In genomic region chr13:37912011-37912410, GRCm38 (mm10) we compare ENCODE assay signal across 17 mouse cellular contexts.
DNase-seq lines count a peak whose midpoint lies in the region; ATAC-seq and TF ChIP-seq lines count a peak whose summit lies in the region.
"Had no signal": no experiment of that assay in that cellular context is flagged by ENCODE, and none has a peak within 500 bp of the region (broad histone marks: within the 10 kb centered on the region; RNA-seq: fewer than 3 reads in every experiment).

No protein-coding gene starts in this region.

- TF ChIP-seq EP300 in liver, postnatal 0 days (IDR thresholded peaks at IDR 0.05; ENCODE audit: low read depth): no peak
- TF ChIP-seq EP300 in stomach, postnatal 0 days (optimal IDR thresholded peaks at IDR 0.05): no peak

- DNase-seq in liver, adult 2 months (ENCODE audit: extremely low read depth, low read depth, low spot score): peak; percentile 53
- no peak for DNase-seq in liver, embryonic 11.5 days (ENCODE audit: low spot score)
- DNase-seq in liver, postnatal 0 days: no peak
- peak; percentile 51 for DNase-seq in lung, postnatal 10 days
- DNase-seq in stomach, postnatal 0 days (ENCODE audit: low spot score): peak; percentile 62
- no peak for DNase-seq in spleen, adult 12 weeks (ENCODE audit: low spot score)
- DNase-seq in natural killer cell, adult 2 months (ENCODE audit: low spot score in 2 of 2): no peak
- DNase-seq: B cell, adult 2 months; cerebellum, adult 9-11 months; gastrocnemius, postnatal 25 days; thymus, postnatal 25 days had no signal

- H3K4me2 ChIP-seq in liver, embryonic 11.5 days: no peak overlapping the region
- H3K4me2 ChIP-seq in liver, postnatal 0 days (ENCODE audit: low read depth, low read length): no peak overlapping the region
- no peak overlapping the region for H3K4me2 ChIP-seq in stomach, postnatal 0 days (replicated peaks; ENCODE audit: low read depth)
- H3K4me2 ChIP-seq: forebrain, embryonic 12.5 days; hindbrain, embryonic 14.5 days; kidney, embryonic 15.5 days; limb, embryonic 12.5 days had no signal

- H3K27ac ChIP-seq in liver, adult 2 months (replicated peaks; ENCODE audit: insufficient read depth, low read depth, low read length): peak overlapping the region; percentile 47; the same call in 1 of the 2 replicates
- no peak overlapping the region for H3K27ac ChIP-seq in liver, embryonic 11.5 days (ENCODE audit: low read depth, low read length)
- peak overlapping the region; percentile 0; the same call in 1 of the 2 replicates for H3K27ac ChIP-seq in liver, postnatal 0 days (ENCODE audit: low read depth)
- H3K27ac ChIP-seq in stomach, postnatal 0 days (replicated peaks): no peak overlapping the region
- H3K27ac ChIP-seq: forebrain, embryonic 12.5 days; hindbrain, embryonic 14.5 days; kidney, embryonic 15.5 days; limb, embryonic 12.5 days had no signal

- peaks cover 9% of the 10 kb centered on the region; the same call in 1 of the 2 replicates for H3K79me2 ChIP-seq in liver, adult 2 months (ENCODE audit: control insufficient read depth, insufficient read depth, low read length)

- no peak overlapping the region for H3K9ac ChIP-seq in liver, adult 2 months (ENCODE audit: low read depth, low read length)
- no peak overlapping the region for H3K9ac ChIP-seq in liver, embryonic 11.5 days (ENCODE audit: low read depth, low read length)
- H3K9ac ChIP-seq in liver, postnatal 0 days (replicated peaks): no peak overlapping the region
- no peak overlapping the region for H3K9ac ChIP-seq in stomach, postnatal 0 days (ENCODE audit: low read length)
- H3K9ac ChIP-seq: forebrain, embryonic 12.5 days; hindbrain, embryonic 14.5 days; kidney, embryonic 15.5 days; limb, embryonic 12.5 days had no signal

- 54% methylated on average over 6 of the region's 6 CpGs for WGBS in liver, adult 2 months
- WGBS in liver, embryonic 11.5 days: 80% methylated on average over 6 of the region's 6 CpGs
- WGBS in liver, postnatal 0 days (ENCODE audit: insufficient replicate concordance): 67% methylated on average over 6 of the region's 6 CpGs
- 45% methylated on average over 6 of the region's 6 CpGs for WGBS in stomach, postnatal 0 days

- no peaks in the 10 kb centered on the region for H3K27me3 ChIP-seq in liver, adult 2 months (ENCODE audit: control insufficient read depth, insufficient read depth, low read length)
- no peaks in the 10 kb centered on the region for H3K27me3 ChIP-seq in liver, embryonic 11.5 days (replicated peaks; ENCODE audit: control insufficient read depth, insufficient read depth, low read length)
- no peaks in the 10 kb centered on the region for H3K27me3 ChIP-seq in liver, postnatal 0 days (ENCODE audit: insufficient read depth, low read length)
- H3K27me3 ChIP-seq in stomach, postnatal 0 days (ENCODE audit: control insufficient read depth, insufficient read depth, low read length): no peaks in the 10 kb centered on the region
- H3K27me3 ChIP-seq: forebrain, embryonic 12.5 days; kidney, embryonic 15.5 days; limb, embryonic 12.5 days had no signal

- H3K4me3 ChIP-seq in liver, adult 2 months (ENCODE audit: insufficient read depth, low read depth, low read length): no peak overlapping the region
- H3K4me3 ChIP-seq in liver, embryonic 11.5 days (ENCODE audit: low read depth, low read length): no peak overlapping the region
- no peak overlapping the region for H3K4me3 ChIP-seq in liver, postnatal 0 days (ENCODE audit: low read depth, low read length)
- H3K4me3 ChIP-seq in stomach, postnatal 0 days (ENCODE audit: low read depth, low read length): no peak overlapping the region
- H3K4me3 ChIP-seq: forebrain, embryonic 12.5 days; kidney, embryonic 15.5 days; limb, embryonic 12.5 days had no signal

- H3K36me3 ChIP-seq in liver, adult 2 months (ENCODE audit: control insufficient read depth, insufficient read depth, low read length): peaks cover 48% of the 10 kb centered on the region
- H3K36me3 ChIP-seq in liver, embryonic 11.5 days (ENCODE audit: control insufficient read depth, insufficient read depth, low read length): peaks cover 41% of the 10 kb centered on the region
- peaks cover 76% of the 10 kb centered on the region for H3K36me3 ChIP-seq in liver, postnatal 0 days (replicated peaks; ENCODE audit: insufficient read depth, low read length)
- peaks cover 20% of the 10 kb centered on the region for H3K36me3 ChIP-seq in stomach, postnatal 0 days (ENCODE audit: control insufficient read depth, insufficient read depth, low read length)
- H3K36me3 ChIP-seq: forebrain, embryonic 12.5 days had no signal

- H3K4me1 ChIP-seq in liver, adult 2 months (ENCODE audit: control insufficient read depth, insufficient read depth, low read length): peaks cover 18% of the 10 kb centered on the region
- peaks cover 13% of the 10 kb centered on the region for H3K4me1 ChIP-seq in liver, embryonic 11.5 days (replicated peaks; ENCODE audit: control insufficient read depth, insufficient read depth, low read length)
- peaks cover 10% of the 10 kb centered on the region; the same call in 1 of the 2 replicates for H3K4me1 ChIP-seq in liver, postnatal 0 days (ENCODE audit: insufficient read depth)
- peaks cover 2% of the 10 kb centered on the region; the same call in 1 of the 2 replicates for H3K4me1 ChIP-seq in stomach, postnatal 0 days (replicated peaks; ENCODE audit: control insufficient read depth, insufficient read depth)
- H3K4me1 ChIP-seq: forebrain, embryonic 12.5 days had no signal

- ATAC-seq in liver, embryonic 11.5 days (replicated peaks; ENCODE audit: low FRiP score): no peak
- ATAC-seq in liver, postnatal 0 days: no peak
- peak; percentile 34; the same call in 1 of the 2 replicates for ATAC-seq in stomach, postnatal 0 days (ENCODE audit: low FRiP score, low TSS enrichment)
- ATAC-seq in megakaryocyte-erythroid progenitor cell, adult 5-6 weeks (replicated peaks; ENCODE audit: low FRiP score, low TSS enrichment, poor library complexity, severe bottlenecking): no peak
- ATAC-seq: midbrain, embryonic 16.5 days had no signal

- no peak for TF ChIP-seq CTCF in liver, adult 2 months (IDR thresholded peaks at IDR 0.05; ENCODE audit: low read depth, low read length)
- TF ChIP-seq CTCF in liver, postnatal 0 days (IDR thresholded peaks at IDR 0.05; ENCODE audit: low read depth): no peak
- no peak for TF ChIP-seq CTCF in stomach, postnatal 0 days (IDR thresholded peaks at IDR 0.05; ENCODE audit: low read depth)

- no peaks in the 10 kb centered on the region for H3K9me3 ChIP-seq in liver, embryonic 11.5 days (ENCODE audit: control insufficient read depth, low read length)
- H3K9me3 ChIP-seq in liver, postnatal 0 days (ENCODE audit: low read length): no peaks in the 10 kb centered on the region
- H3K9me3 ChIP-seq in stomach, postnatal 0 days (ENCODE audit: control insufficient read depth, low read length): no peaks in the 10 kb centered on the region
- H3K9me3 ChIP-seq: forebrain, embryonic 12.5 days; kidney, embryonic 15.5 days; limb, embryonic 12.5 days had no signal

- TF ChIP-seq POLR2A in liver, adult 2 months (IDR thresholded peaks at IDR 0.05; ENCODE audit: extremely low read depth, insufficient read depth, low read length): no peak

Comparison
In these comparisons a context has a peak if more than half of its experiments do, and no peak if none do; other contexts are left out.
1. DNase-seq: peak in liver, adult 2 months (single experiment), lung, postnatal 10 days (single experiment) and stomach, postnatal 0 days (single experiment); none in liver, embryonic 11.5 days (single experiment), liver, postnatal 0 days (single experiment), spleen, adult 12 weeks (single experiment) and natural killer cell, adult 2 months (0 of 2).
2. H3K27ac ChIP-seq: peak in liver, adult 2 months (single experiment) and liver, postnatal 0 days (single experiment); none in liver, embryonic 11.5 days (single experiment) and stomach, postnatal 0 days (single experiment).